Mouse (Mus musculus): Measurements from ENCODE around the gene Pltp.
A peak's percentile ranks its signal among the peaks of the same experiment; 100 is the strongest.

GRCm38 (mm10) chr2:164834531-164834930 lies 23.0 kb downstream of the Pltp start:
- TF ChIP-seq CTCF (IDR thresholded peaks at IDR 0.05; ENCODE audit: low read depth) (peak; percentile 23; the same call in 1 of the 2 replicates), EP300 (IDR thresholded peaks at IDR 0.05; ENCODE audit: low read depth) (no peak)

Measured in liver, embryonic 14.5 days (tissue).